Mouse (Mus musculus) heart, postnatal 0 days (tissue): Measurements from ENCODE around the gene Fez2. TPM values are rescaled to one million over a fixed set of nuclear protein-coding genes. Genes with fewer than 3 reads are reported as not detected.
A peak's percentile ranks its signal among the peaks of the same experiment; 100 is the strongest.

Experiments used
- ATAC-seq: fragments of 200-750 bp; cut with Nextera tagmentation; 2 replicates; pipeline ENCODE4 v1.8.0; 2017; ENCODE audit warnings: low read depth, moderate number of reproducible peaks, moderate library complexity; ENCODE audit not compliant: insufficient read depth
- DNase-seq: peaks from one replicate; pipeline ENCODE4 v3.0.0-alpha.2; 2016; ENCODE audit warnings: low spot score
- H3K27ac ChIP-seq: fragments of 300-500 bp; sonication (generic); 2 replicates; pipeline ENCODE4 v1.5.1; 2014; ENCODE audit warnings: low read depth, mild to moderate bottlenecking
- H3K27me3 ChIP-seq: fragments of 300-500 bp; sonication (generic); 2 replicates; pipeline ENCODE4 v1.6.1; 2014; ENCODE audit warnings: low read length, mixed read lengths; ENCODE audit not compliant: control insufficient read depth, insufficient read depth
- H3K36me3 ChIP-seq: fragments of 300-500 bp; sonication (generic); replicated peaks from 2 replicates; pipeline ENCODE4 v1.6.1; 2014; ENCODE audit warnings: low read length, mixed read lengths; ENCODE audit not compliant: control insufficient read depth, insufficient read depth
- H3K4me1 ChIP-seq: fragments of 300-500 bp; sonication (generic); 2 replicates; pipeline ENCODE4 v1.6.1; 2014; ENCODE audit warnings: antibody characterized with exemption; ENCODE audit not compliant: control insufficient read depth, insufficient read depth
- H3K4me2 ChIP-seq: fragments of 300-500 bp; sonication (generic); 2 replicates; pipeline ENCODE4 v1.6.1; 2014; ENCODE audit warnings: low read depth, mild to moderate bottlenecking, low read length, moderate library complexity
- H3K4me3 ChIP-seq: fragments of 300-500 bp; sonication (generic); 2 replicates; pipeline ENCODE4 v1.5.1; 2014; ENCODE audit warnings: low read depth, low read length
- H3K9ac ChIP-seq: fragments of 300-500 bp; sonication (generic); replicated peaks from 2 replicates; pipeline ENCODE4 v1.6.1; 2014; ENCODE audit warnings: low read depth, low read length, mixed read lengths
- H3K9me3 ChIP-seq: fragments of 300-500 bp; sonication (generic); replicated peaks from 2 replicates; pipeline ENCODE4 v1.6.1; 2016; ENCODE audit warnings: low read length; ENCODE audit not compliant: control insufficient read depth
- CTCF ChIP-seq: IDR thresholded peaks from 2 replicates; pipeline ENCODE4 v1.5.1; 2016; ENCODE audit warnings: antibody characterized with exemption, control low read depth, low read depth
- EP300 ChIP-seq: IDR thresholded peaks from 2 replicates; pipeline ENCODE4 v1.6.1; 2016; ENCODE audit warnings: antibody characterized with exemption, low read depth
- whole genome bisulfite sequencing: fragments of 180-500 bp; shearing (Covaris S2); extraction: QIAGEN DNeasy Blood & Tissue Kit; methylation state at CpG from one replicate; pipeline ENCODE4 v1.1.7; 2014; 5-methylcytosine and 5-hydroxymethylcytosine counted together
- polyA plus RNA-seq: library from polyadenylated mRNA; unstranded; fragments of >200 nt; fragmentation: Nextera tagmentation; extraction: Ambion mirVana; gene quantifications from 2 replicates; pipeline ENCODE4 v1.2.1, GENCODE M21; 2015
- total RNA-seq: library from RNA; depleted of rRNA; stranded (reverse); fragments of >200 nt; gene quantifications from 2 replicates; pipeline ENCODE4 v1.2.3, GENCODE M21; 2014; ENCODE audit warnings: low replicate concordance; rRNA removed

Fez2 gene
- 62.4 and 72.3 TPM in 2 replicates for total RNA-seq
- 63.2 and 65.6 TPM in 2 replicates for polyA plus RNA-seq

DNA sequence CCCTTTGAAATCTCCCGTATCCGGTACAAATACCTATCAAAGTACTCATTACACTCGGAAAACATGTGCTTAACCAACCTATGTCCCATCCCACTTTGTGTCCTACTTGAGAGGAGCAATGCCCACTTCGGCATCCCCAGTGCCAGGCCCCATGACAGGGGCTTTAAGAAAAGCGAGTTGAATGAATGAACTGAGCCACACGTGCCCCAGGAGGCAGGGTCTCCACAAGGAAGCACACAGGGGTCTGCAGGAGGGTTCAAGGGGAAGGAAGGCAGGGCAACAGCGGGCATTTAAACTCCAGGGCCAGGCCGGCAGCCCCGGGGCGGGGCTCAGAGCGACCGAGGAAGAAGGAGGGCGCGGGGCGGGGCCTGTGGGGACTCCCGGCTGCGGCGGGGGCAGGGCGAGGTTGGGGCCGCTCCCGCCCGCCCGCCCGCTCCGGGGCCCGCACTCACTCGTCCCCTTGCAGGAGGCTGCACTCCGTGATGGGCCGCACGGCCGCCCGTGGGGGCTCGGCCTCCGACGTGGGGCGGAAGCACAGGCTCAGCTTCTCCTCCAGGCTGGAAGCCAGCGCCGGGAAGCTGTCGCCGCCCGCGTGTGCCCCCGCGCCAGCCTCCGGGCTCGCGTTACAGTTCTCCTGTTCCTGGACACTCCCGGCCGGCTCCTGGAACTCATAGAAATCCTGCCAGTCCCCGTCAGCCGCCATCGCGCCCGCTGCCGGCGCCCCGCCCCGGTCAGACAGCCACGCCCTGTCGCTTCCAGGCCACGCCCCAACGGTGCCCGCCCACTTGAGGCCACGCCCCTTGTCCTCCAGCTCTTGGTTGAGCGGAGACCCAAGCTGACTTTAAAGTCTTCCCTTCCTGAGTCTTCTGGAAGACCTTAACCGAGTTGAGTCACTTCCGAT lies at the start of gene Fez2:
Fez2 (minus strand) TSS at position 772 of the 901 bp plus-strand sequence.
- Histone ChIP-seq H3K4me1 (peaks cover 24% of the 10 kb centered on the region), H3K36me3 (peaks cover 1% of the 10 kb centered on the region), H3K9ac (peak within 1 kb of the TSS; percentile 87), H3K4me2 (peak within 1 kb of the TSS; percentile 76), H3K4me3 (peak within 1 kb of the TSS; percentile 89), H3K9me3 (no peaks in the 10 kb centered on the region), H3K27ac (peak within 1 kb of the TSS; percentile 99), H3K27me3 (no peaks in the 10 kb centered on the region)
- WGBS: 1% methylated on average over 47 of the region's 67 CpGs
- peak; percentile 96 for ATAC-seq
- TF ChIP-seq EP300 (no peak), CTCF (no peak)
- peak; percentile 78 for DNase-seq

DNA sequence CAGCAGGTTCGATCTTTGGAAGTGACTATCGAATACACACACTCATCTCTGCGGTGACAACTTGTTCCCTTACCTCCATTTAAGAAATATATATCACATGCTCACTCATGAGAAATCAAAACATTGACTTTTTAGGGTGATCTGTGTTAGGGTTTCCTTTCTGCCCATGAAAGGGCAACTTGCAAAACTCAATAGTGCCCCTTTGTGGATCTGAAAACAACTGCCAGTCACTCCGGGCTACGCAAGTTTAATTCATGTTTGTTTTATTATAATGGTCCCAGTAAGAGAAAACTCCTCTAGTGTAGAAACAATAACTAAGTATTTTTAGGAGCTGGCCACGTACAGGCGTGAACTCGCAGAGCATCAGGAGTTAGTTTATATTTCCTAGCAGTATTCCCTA lies 47.5 kb upstream of the Fez2 start:
- 86% methylated on average over 8 of the region's 8 CpGs for WGBS

DNA sequence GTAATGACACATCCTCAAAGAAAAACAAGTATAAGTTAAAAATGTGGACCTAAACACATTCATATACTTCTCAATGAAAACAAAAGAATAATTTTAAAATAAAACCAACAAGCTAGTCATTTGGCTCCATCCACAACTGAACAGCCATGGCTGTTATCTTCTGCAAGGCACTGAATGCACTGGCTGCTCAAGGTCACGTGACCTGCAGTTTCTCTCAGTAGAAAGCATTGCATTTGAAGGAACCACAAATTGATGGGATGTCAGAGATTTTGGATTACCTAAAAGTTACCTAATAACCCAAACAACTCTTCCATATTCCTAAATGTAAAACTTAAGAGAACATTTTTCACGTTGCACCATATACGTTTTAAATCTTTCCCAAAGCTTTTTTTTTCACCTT lies 47.1 kb upstream of the Fez2 start:
- no peaks in the 10 kb centered on the region for H3K27me3 ChIP-seq
- H3K4me2 ChIP-seq: no peak overlapping the region
- H3K27ac ChIP-seq: no peak overlapping the region
- no peak for DNase-seq
- 77% methylated on average over 3 of the region's 3 CpGs for WGBS
- ATAC-seq: no peak
- H3K4me1 ChIP-seq: no peaks in the 10 kb centered on the region
- TF ChIP-seq EP300: no peak
- no peak for TF ChIP-seq CTCF
- no peaks in the 10 kb centered on the region for H3K36me3 ChIP-seq
- no peak overlapping the region for H3K4me3 ChIP-seq
- H3K9me3 ChIP-seq: no peaks in the 10 kb centered on the region
- no peak overlapping the region for H3K9ac ChIP-seq

More for the DNA sequence above, 47.5 kb upstream of the Fez2 start:
- H3K4me3 ChIP-seq: no peak overlapping the region
- no peaks in the 10 kb centered on the region for H3K36me3 ChIP-seq
- H3K27ac ChIP-seq: no peak overlapping the region
- H3K9me3 ChIP-seq: no peaks in the 10 kb centered on the region
- no peak overlapping the region for H3K4me2 ChIP-seq
- ATAC-seq (no peak), DNase-seq (no peak)
- no peaks in the 10 kb centered on the region for H3K27me3 ChIP-seq
- H3K4me1 ChIP-seq: no peaks in the 10 kb centered on the region
- no peak overlapping the region for H3K9ac ChIP-seq
- TF ChIP-seq EP300: no peak
- TF ChIP-seq CTCF: 0 out of 2 replicates have a peak, but pooled peaks have one; percentile 5

DNA sequence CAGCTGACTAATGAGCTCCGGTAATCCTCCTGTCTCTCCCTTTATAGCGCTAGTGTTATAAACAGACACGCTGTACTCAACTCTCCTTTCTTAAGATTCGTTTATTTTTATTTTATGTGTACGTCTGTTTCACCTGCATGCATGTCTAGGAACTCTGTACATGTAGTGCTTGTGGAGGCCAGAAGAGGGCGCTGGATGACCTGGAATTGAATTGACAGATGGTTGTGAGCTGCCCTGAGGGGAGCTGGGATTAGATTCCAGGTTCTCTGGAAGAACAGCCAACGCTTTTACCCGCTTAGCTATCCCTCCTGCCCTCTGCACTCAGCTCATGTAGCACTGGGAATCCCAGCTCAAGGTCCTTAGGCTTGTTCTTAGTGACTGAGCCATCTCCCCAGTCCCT lies 42.2 kb upstream of the Fez2 start:
- H3K36me3 ChIP-seq: no peaks in the 10 kb centered on the region
- DNase-seq: no peak
- H3K27me3 ChIP-seq: no peaks in the 10 kb centered on the region
- no peak overlapping the region for H3K4me3 ChIP-seq
- H3K4me2 ChIP-seq: no peak overlapping the region
- ATAC-seq: no peak
- no peaks in the 10 kb centered on the region for H3K9me3 ChIP-seq
- H3K27ac ChIP-seq: no peak overlapping the region
- 78% methylated on average over 8 of the region's 8 CpGs for WGBS
- H3K9ac ChIP-seq: no peak overlapping the region
- TF ChIP-seq EP300 (no peak), CTCF (no peak)
- no peaks in the 10 kb centered on the region for H3K4me1 ChIP-seq

DNA sequence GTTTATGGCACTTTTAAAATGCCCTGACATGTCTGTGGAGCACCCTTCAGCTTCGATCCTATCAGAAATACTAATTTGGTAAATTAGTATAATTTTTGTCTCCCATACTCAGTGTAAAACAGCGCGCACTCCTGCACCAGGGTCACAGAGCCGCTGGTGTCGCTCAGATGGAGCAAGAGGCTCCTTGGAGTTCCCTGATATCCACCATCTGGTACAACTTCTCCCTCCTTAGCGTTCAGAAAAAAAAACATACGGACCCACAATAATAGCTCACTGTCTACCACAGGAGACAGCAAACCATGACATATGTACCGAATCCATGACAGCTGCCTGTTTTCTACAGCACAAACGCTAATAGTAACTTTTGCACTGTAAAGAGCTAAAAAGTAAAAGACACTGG lies 37.6 kb upstream of the Fez2 start:
- no peak overlapping the region for H3K27ac ChIP-seq
- ATAC-seq (no peak), DNase-seq (no peak)
- no peaks in the 10 kb centered on the region for H3K9me3 ChIP-seq
- H3K36me3 ChIP-seq: no peaks in the 10 kb centered on the region
- no peak overlapping the region for H3K9ac ChIP-seq
- WGBS: 67% methylated on average over 9 of the region's 9 CpGs
- H3K4me2 ChIP-seq: no peak overlapping the region
- H3K4me1 ChIP-seq: no peaks in the 10 kb centered on the region
- H3K27me3 ChIP-seq: no peaks in the 10 kb centered on the region
- TF ChIP-seq CTCF (no peak), EP300 (no peak)
- no peak overlapping the region for H3K4me3 ChIP-seq
